8 mouse cellular contexts compared by ENCODE assay signal in the genomic region with DNA sequence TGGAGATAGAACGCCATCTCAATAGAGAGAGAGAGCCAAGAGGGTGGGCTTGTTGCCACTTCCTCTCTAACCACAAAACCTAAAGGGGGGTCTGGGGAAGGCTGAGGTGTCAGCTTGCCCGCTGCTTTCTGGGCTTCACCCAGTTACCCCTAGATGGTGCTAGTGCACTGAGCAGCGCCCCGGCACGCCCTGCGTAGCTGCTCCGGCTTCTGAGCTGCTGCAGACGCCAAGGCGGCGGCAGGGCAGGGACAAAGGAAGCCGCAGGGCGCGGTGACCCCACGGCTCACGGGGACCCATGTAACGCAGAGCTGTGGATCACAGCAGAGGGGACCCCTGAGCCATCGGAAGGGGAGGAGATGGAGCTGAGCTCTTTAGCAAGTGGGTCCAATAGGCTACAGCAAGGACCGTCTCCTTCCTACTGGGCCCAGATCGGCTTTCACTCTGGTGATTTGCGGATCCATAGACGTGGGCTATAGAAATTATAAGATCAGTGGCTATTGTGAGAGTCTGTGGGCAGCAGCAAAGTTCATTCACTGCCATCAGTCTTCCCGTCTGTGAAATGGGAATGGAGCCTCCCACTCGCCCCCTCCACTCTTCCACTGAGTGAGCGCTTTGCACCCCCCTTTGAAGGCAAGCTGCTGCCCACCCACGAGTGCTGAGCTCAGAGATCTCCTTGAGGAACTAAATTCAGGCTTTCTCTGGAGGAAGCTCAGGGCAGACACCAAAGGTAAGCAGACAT.
DNase-seq lines count a peak whose midpoint lies in the region; ATAC-seq and TF ChIP-seq lines count a peak whose summit lies in the region.

No protein-coding gene starts in this region.

- no peaks in the 10 kb centered on the region for H3K9me3 ChIP-seq in embryonic facial prominence, embryonic 15.5 days (replicated peaks)
- no peaks in the 10 kb centered on the region for H3K9me3 ChIP-seq in heart, embryonic 10.5 days
- no peaks in the 10 kb centered on the region for H3K9me3 ChIP-seq in kidney, embryonic 14.5 days (ENCODE audit: control insufficient read depth, low read length)
- H3K9me3 ChIP-seq in limb, embryonic 14.5 days (ENCODE audit: control insufficient read depth, low read length), result no peaks in the 10 kb centered on the region
- no peaks in the 10 kb centered on the region for H3K9me3 ChIP-seq in midbrain, postnatal 0 days (ENCODE audit: low read length)

- H3K27me3 ChIP-seq in embryonic facial prominence, embryonic 15.5 days, result no peaks in the 10 kb centered on the region
- no peaks in the 10 kb centered on the region for H3K27me3 ChIP-seq in heart, embryonic 10.5 days (ENCODE audit: insufficient read depth, poor library complexity, severe bottlenecking)
- H3K27me3 ChIP-seq in kidney, embryonic 14.5 days (ENCODE audit: control insufficient read depth, insufficient read depth, low read length), result no peaks in the 10 kb centered on the region
- H3K27me3 ChIP-seq in limb, embryonic 14.5 days (ENCODE audit: control insufficient read depth, insufficient read depth, low read length), result 0 out of 2 replicates have a peak, but pooled peaks cover 9% of the 10 kb centered on the region
- no peaks in the 10 kb centered on the region for H3K27me3 ChIP-seq in midbrain, postnatal 0 days (ENCODE audit: insufficient read depth, low read length)

- peak overlapping the region; percentile 33; the same call in 1 of the 2 replicates for H3K9ac ChIP-seq in embryonic facial prominence, embryonic 15.5 days
- peak overlapping the region; percentile 61 for H3K9ac ChIP-seq in kidney, embryonic 14.5 days (ENCODE audit: low read depth, low read length)
- peak overlapping the region; percentile 63 for H3K9ac ChIP-seq in limb, embryonic 14.5 days (ENCODE audit: low read depth, low read length, severe bottlenecking)
- peak overlapping the region; percentile 64 for H3K9ac ChIP-seq in midbrain, postnatal 0 days (replicated peaks; ENCODE audit: low read length, poor library complexity, severe bottlenecking)

- no peaks in the 10 kb centered on the region for H3K4me1 ChIP-seq in bone marrow macrophage, adult 2 months (ENCODE audit: control insufficient read depth, insufficient read depth, low read length)
- peaks cover 5% of the 10 kb centered on the region; the same call in 1 of the 2 replicates for H3K4me1 ChIP-seq in embryonic facial prominence, embryonic 15.5 days
- H3K4me1 ChIP-seq in heart, embryonic 10.5 days, result peaks cover 22% of the 10 kb centered on the region
- 0 out of 2 replicates have a peak, but pooled peaks cover 4% of the 10 kb centered on the region for H3K4me1 ChIP-seq in kidney, embryonic 14.5 days (ENCODE audit: control insufficient read depth, insufficient read depth, low read length)
- H3K4me1 ChIP-seq in limb, embryonic 14.5 days (ENCODE audit: control insufficient read depth, insufficient read depth, low read length), result peaks cover 6% of the 10 kb centered on the region; the same call in 1 of the 2 replicates
- H3K4me1 ChIP-seq in midbrain, postnatal 0 days (ENCODE audit: insufficient read depth, low read length), result no peaks in the 10 kb centered on the region; the same call in 1 of the 2 replicates

- ATAC-seq in embryonic facial prominence, embryonic 15.5 days (ENCODE audit: insufficient number of reproducible peaks, low FRiP score, low TSS enrichment, low read depth), result peak; percentile 89
- peak; percentile 94 for ATAC-seq in kidney, embryonic 14.5 days (ENCODE audit: low FRiP score, low TSS enrichment)
- peak; percentile 92 for ATAC-seq in limb, embryonic 14.5 days (ENCODE audit: low FRiP score, low read depth)
- ATAC-seq in midbrain, postnatal 0 days (ENCODE audit: low FRiP score), result peak; percentile 95

- no peak overlapping the region for H3K27ac ChIP-seq in bone marrow macrophage, adult 2 months (ENCODE audit: insufficient read depth, low read depth, low read length)
- no peak overlapping the region for H3K27ac ChIP-seq in embryonic facial prominence, embryonic 15.5 days (replicated peaks)
- H3K27ac ChIP-seq in heart, embryonic 10.5 days, result peak overlapping the region; percentile 92
- H3K27ac ChIP-seq in kidney, embryonic 14.5 days (ENCODE audit: low read depth, low read length), result no peak overlapping the region
- no peak overlapping the region for H3K27ac ChIP-seq in limb, embryonic 14.5 days (replicated peaks; ENCODE audit: low read depth, low read length)
- no peak overlapping the region for H3K27ac ChIP-seq in midbrain, postnatal 0 days (ENCODE audit: low read depth, low read length)

- H3K4me3 ChIP-seq in bone marrow macrophage, adult 2 months (ENCODE audit: insufficient read depth, low read length), result peak overlapping the region; percentile 49
- H3K4me3 ChIP-seq in embryonic facial prominence, embryonic 15.5 days (replicated peaks), result peak overlapping the region; percentile 46
- H3K4me3 ChIP-seq in heart, embryonic 10.5 days, result peak overlapping the region; percentile 54
- H3K4me3 ChIP-seq in kidney, embryonic 14.5 days (ENCODE audit: low read length), result peak overlapping the region; percentile 28
- peak overlapping the region; percentile 44 for H3K4me3 ChIP-seq in limb, embryonic 14.5 days (replicated peaks; ENCODE audit: low read length)
- peak overlapping the region; percentile 34 for H3K4me3 ChIP-seq in midbrain, postnatal 0 days (ENCODE audit: low read depth, low read length)

- WGBS in embryonic facial prominence, embryonic 15.5 days, result 11% methylated on average over 25 of the region's 25 CpGs
- 19% methylated on average over 25 of the region's 25 CpGs for WGBS in heart, embryonic 10.5 days
- WGBS in kidney, embryonic 14.5 days, result 14% methylated on average over 25 of the region's 25 CpGs
- WGBS in limb, embryonic 14.5 days, result 11% methylated on average over 25 of the region's 25 CpGs
- WGBS in midbrain, postnatal 0 days, result 12% methylated on average over 25 of the region's 25 CpGs

- no peak for TF ChIP-seq POLR2A in bone marrow macrophage, adult 2 months (IDR thresholded peaks at IDR 0.05; ENCODE audit: borderline replicate concordance, low read depth, low read length)
- TF ChIP-seq POLR2A in limb, embryonic 14.5 days (IDR thresholded peaks at IDR 0.05; ENCODE audit: borderline replicate concordance, extremely low read depth, insufficient read depth, insufficient read length), result peak; percentile 62; the same call in 1 of the 2 replicates

- peak; percentile 59 for TF ChIP-seq CTCF in bone marrow macrophage, adult 2 months (IDR thresholded peaks at IDR 0.05; ENCODE audit: low read depth, low read length)
- TF ChIP-seq CTCF in midbrain, postnatal 0 days (IDR thresholded peaks at IDR 0.05), result peak; percentile 99

- peak; percentile 57 for DNase-seq in 416B (ENCODE audit: low read depth)
- DNase-seq in heart, embryonic 10.5 days (ENCODE audit: low spot score), result peak; percentile 93
- DNase-seq in limb, embryonic 14.5 days (ENCODE audit: low spot score), result peak; percentile 89
- peak; percentile 93 for DNase-seq in midbrain, postnatal 0 days (ENCODE audit: low spot score)
- peak; percentile 66 to 80 for DNase-seq in spleen, postnatal 10 days (ENCODE audit: low spot score in 2 of 2)

- H3K36me3 ChIP-seq in embryonic facial prominence, embryonic 15.5 days, result no peaks in the 10 kb centered on the region
- H3K36me3 ChIP-seq in heart, embryonic 10.5 days, result no peaks in the 10 kb centered on the region
- H3K36me3 ChIP-seq in kidney, embryonic 14.5 days (ENCODE audit: control insufficient read depth, insufficient read depth, low read length), result no peaks in the 10 kb centered on the region
- no peaks in the 10 kb centered on the region for H3K36me3 ChIP-seq in limb, embryonic 14.5 days (ENCODE audit: control insufficient read depth, insufficient read depth, low read length)
- no peaks in the 10 kb centered on the region for H3K36me3 ChIP-seq in midbrain, postnatal 0 days (ENCODE audit: insufficient read depth, low read length)

- H3K4me2 ChIP-seq in embryonic facial prominence, embryonic 15.5 days (replicated peaks), result peak overlapping the region; percentile 74
- H3K4me2 ChIP-seq in kidney, embryonic 14.5 days (replicated peaks; ENCODE audit: low read depth, low read length), result peak overlapping the region; percentile 49
- peak overlapping the region; percentile 67 for H3K4me2 ChIP-seq in limb, embryonic 14.5 days (replicated peaks; ENCODE audit: low read depth, low read length, severe bottlenecking)
- H3K4me2 ChIP-seq in midbrain, postnatal 0 days (ENCODE audit: low read depth, low read length, poor library complexity, severe bottlenecking), result peak overlapping the region; percentile 57
